Mouse (Mus musculus): ENCODE results near the gene Gm6020. TPM values are rescaled to one million over a fixed set of nuclear protein-coding genes. Genes with fewer than 3 reads are reported as not detected.
A peak's percentile ranks its signal among the peaks of the same experiment; 100 is the strongest.
"Not testable (repeated sequence)": the region's sequence is repeated elsewhere in the genome, so short reads cannot be mapped to it uniquely, and the experiment has no call there.

Gm6020 gene
- not detected in 2 replicates for polyA plus RNA-seq (2015; fragmentation: Nextera tagmentation; extraction: Ambion mirVana)

GRCm38 (mm10) chr19:61183590-61183989, at the start of gene Gm6020:
TSS of gene Gm6020 (plus strand) at chr19:61183890.
- 86% methylated on average over 2 of the region's 2 CpGs for WGBS

DNA sequence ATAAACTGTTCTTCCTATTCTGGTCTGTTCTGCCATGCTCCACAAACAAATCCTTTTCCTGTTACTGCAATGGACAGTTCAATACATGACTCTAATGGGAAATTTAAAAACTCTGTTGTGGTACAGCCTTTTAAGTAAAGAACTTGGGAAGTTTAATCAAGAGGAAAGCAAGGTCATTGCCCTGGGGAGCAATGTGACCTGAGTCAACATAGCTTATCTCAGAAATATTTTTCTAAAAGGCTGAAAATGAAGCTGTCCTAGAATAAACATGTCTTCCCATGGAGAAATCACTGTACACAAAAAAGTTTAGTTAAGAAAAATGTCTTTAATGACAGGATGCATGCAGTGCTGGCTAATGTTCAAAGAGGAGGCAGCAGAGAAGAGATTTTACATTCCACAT, 45.0 kb upstream of the Gm6020 start:
- Histone ChIP-seq H3K27ac (no peak overlapping the region), H3K4me3 (no peak overlapping the region), H3K4me2 (no peak overlapping the region), H3K9me3 (no peaks in the 10 kb centered on the region), H3K27me3 (no peaks in the 10 kb centered on the region), H3K36me3 (0 out of 2 replicates have a peak, but pooled peaks cover 3% of the 10 kb centered on the region), H3K4me1 (peaks cover 6% of the 10 kb centered on the region), H3K9ac (no peak overlapping the region)
- ATAC-seq (ENCODE audit: insufficient number of reproducible peaks, low FRiP score, low TSS enrichment, low read depth), result no peak

More at GRCm38 (mm10) chr19:61183590-61183989, at the start of gene Gm6020:
- H3K9ac ChIP-seq; H3K4me2 ChIP-seq; H3K27ac ChIP-seq; H3K36me3 ChIP-seq; H3K27me3 ChIP-seq; ATAC-seq (ENCODE audit: insufficient number of reproducible peaks, low FRiP score, low TSS enrichment, low read depth); H3K9me3 ChIP-seq; H3K4me3 ChIP-seq; H3K4me1 ChIP-seq: not testable (repeated sequence)

DNA sequence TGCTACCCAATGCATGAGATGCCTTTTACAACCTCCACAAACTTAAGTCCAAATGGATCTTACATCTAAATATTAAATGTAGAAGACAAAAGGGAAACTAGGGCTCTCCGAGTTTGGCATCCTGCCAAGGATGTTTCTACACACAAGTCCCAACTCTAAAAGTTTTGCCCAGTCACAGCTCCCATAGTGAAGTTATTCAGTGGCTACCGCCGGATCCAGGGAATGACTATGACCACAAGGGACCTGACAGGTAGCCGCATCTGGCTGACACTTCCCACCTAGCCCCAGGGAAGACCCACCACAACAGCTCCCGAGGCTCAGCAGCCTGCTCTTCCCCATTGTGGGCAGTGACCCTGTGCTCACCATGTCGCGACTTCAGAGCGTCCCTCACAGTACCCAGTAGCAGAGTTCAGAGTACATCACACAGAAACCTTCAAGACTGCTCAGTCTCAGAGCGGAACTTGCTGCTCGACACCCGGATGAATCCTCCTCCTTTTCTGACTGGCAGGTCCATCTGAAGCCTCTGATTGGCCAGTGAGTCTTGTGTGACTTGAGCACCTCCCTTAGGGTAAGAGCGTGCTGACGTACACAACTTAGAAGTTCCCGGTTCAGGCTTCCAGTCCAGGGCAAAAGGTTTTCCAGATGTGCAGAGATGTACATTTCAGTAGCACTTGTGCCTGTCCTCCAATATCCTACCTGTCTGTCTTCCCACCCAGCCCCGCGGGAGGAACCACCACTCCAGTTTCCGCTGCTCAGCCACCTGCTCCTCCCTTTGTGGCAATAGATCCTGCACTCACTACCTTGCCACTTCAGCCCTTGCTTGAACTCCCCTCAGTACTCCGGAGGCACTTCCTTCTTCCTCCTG, 43.1 kb upstream of the Gm6020 start, which contains the start of gene Zfp950:
TSS of gene Zfp950 (minus strand) at position 499 of the 865 bp plus-strand sequence.
- peak; percentile 95 for ATAC-seq (ENCODE audit: insufficient number of reproducible peaks, low FRiP score, low TSS enrichment, low read depth)
- H3K9ac ChIP-seq, result peak within 1 kb of the TSS; percentile 64
- peak within 1 kb of the TSS; percentile 64 for H3K4me3 ChIP-seq
- no peaks in the 10 kb centered on the region for H3K36me3 ChIP-seq
- H3K4me1 ChIP-seq, result peaks cover 6% of the 10 kb centered on the region
- H3K4me2 ChIP-seq, result peak within 1 kb of the TSS; percentile 72
- H3K9me3 ChIP-seq, result no peaks in the 10 kb centered on the region
- under 1% methylated on average over 18 of the region's 18 CpGs for whole genome bisulfite sequencing
- peak within 1 kb of the TSS; percentile 58 for H3K27ac ChIP-seq
- no peaks in the 10 kb centered on the region for H3K27me3 ChIP-seq

DNA sequence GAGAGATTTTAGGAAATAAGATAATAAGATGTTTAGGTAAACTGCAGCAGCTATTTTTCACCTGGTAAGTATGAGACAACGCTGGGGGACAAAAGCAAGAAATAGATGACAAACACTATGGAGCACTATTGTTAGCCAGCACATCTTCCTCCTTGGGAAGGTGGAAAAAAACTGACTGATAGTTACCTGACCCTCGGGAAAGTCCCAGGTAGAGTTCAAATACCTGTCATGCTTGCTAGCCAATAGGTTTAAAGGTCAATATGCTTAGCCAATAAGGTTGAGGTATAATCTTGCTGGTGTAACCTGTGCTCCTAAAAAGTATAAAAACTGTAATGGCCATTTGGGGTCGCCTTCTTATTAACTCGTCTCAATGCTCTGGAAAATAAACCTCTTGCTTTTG, 42.4 kb upstream of the Gm6020 start:
- no peaks in the 10 kb centered on the region for H3K36me3 ChIP-seq
- peak overlapping the region; percentile 72 for H3K4me2 ChIP-seq
- H3K4me1 ChIP-seq, result peaks cover 6% of the 10 kb centered on the region
- peak overlapping the region; percentile 64 for H3K4me3 ChIP-seq
- 20% methylated on average over 4 of the region's 4 CpGs for WGBS
- H3K27ac ChIP-seq, result no peak overlapping the region
- H3K27me3 ChIP-seq, result no peaks in the 10 kb centered on the region
- ATAC-seq (ENCODE audit: insufficient number of reproducible peaks, low FRiP score, low TSS enrichment, low read depth), result no peak
- H3K9ac ChIP-seq, result peak overlapping the region; percentile 44; the same call in 1 of the 2 replicates
- no peaks in the 10 kb centered on the region for H3K9me3 ChIP-seq

DNA sequence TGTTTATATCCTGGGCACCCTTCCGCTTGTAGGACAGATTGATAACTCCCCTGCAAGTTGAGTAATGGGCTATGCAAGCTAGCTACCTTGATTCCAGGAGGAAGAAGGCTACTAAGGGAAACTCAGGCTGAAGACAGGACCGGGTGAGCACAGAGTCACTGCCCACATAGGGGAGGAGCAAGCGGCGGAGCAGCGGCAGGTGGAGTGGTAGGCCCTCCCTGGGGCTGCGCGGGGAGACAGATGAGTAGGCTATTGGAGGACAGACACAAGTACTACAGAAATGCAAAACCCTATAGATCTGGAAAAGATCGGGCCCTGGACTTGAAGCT, 32.4 kb upstream of the Gm6020 start:
- Histone ChIP-seq H3K9ac (no peak overlapping the region), H3K27ac (no peak overlapping the region), H3K4me1 (peaks cover 2% of the 10 kb centered on the region; the same call in 1 of the 2 replicates), H3K36me3 (no peaks in the 10 kb centered on the region), H3K27me3 (peaks cover 7% of the 10 kb centered on the region), H3K4me2 (peak overlapping the region; percentile 58), H3K4me3 (peak overlapping the region; percentile 36), H3K9me3 (no peaks in the 10 kb centered on the region)
- 0 out of 2 replicates have a peak, but pooled peaks have one; percentile 24 for ATAC-seq (ENCODE audit: insufficient number of reproducible peaks, low FRiP score, low TSS enrichment, low read depth)
- WGBS, result 8% methylated on average over 8 of the region's 8 CpGs

DNA sequence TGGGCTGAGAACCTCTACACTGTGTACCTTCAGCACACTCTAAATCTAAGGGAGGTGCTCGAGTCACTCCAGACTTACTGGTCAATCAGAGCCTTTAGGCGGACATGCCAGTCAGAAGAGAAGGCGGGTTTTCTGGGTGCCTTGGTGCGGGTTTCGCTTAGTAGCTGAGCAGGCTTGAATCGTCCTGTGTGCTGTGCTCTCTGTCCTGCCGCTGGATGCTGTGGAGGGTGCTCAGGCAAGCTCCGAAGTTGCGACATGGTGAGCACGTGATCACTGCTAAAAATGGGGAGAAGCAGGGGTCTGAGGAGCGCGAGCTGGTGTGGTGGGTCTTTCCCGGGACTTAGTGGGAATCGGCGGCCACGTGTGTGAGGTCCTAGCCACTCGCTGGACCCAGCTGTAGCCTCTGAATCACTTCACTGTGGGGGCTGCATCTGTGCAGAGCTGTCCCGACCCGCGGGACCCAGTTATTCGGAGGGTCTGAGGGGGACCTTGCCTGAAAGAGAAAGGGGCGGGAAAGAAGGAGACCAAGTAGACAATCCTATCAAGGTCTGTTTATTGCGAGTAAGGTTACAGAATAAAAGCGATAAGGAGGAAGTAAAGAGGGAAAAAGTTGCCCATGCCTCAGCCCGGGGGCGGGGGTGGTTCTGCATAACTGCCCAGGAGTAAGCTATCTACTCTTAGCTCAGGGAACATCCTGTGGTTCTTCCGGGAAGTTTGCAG, 31.8 kb upstream of the Gm6020 start:
- Histone ChIP-seq H3K27me3 (peaks cover 7% of the 10 kb centered on the region), H3K9ac (0 out of 2 replicates have a peak overlapping the region, but pooled peaks have one; percentile 20), H3K27ac (no peak overlapping the region), H3K9me3 (no peaks in the 10 kb centered on the region), H3K4me3 (peak overlapping the region; percentile 36), H3K36me3 (no peaks in the 10 kb centered on the region), H3K4me2 (peak overlapping the region; percentile 58), H3K4me1 (peaks cover 2% of the 10 kb centered on the region; the same call in 1 of the 2 replicates)
- peak; percentile 24; the same call in 1 of the 2 replicates for ATAC-seq (ENCODE audit: insufficient number of reproducible peaks, low FRiP score, low TSS enrichment, low read depth)
- 6% methylated on average over 27 of the region's 27 CpGs for WGBS

DNA sequence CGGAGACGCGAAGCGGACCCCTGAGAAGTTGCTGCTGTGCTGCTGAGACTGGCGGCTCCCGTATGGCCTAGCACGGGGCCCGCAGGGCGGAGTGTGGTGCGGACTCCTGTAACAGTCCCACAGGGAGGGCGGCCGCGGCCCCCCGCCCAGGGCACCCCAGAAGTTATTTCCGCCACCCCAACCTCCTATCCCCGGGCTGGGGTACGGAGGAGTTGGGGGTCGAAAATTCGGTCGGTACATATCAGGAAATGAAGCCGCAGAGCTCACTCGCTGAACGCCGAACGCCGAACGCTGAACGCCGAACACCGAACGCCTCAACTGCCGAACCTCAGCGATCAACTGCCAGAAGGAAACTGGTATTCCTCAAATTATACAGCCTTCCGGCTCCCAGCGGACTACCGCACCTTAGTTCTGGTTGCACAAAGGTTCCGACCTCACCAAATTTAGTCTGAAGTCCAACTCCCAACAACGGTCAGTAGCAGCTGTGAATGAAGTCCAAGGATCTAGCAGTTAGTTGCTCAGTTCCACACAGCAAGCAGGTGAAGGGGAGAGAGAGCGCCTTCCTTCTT, 7.8 kb upstream of the Gm6020 start, which contains the start of gene Gm7102:
TSS of gene Gm7102 (minus strand) at position 554 of the 569 bp plus-strand sequence.
- Histone ChIP-seq H3K9me3 (no peaks in the 10 kb centered on the region), H3K27me3 (no peaks in the 10 kb centered on the region), H3K27ac (no peak within 1 kb of the TSS), H3K4me1 (0 out of 2 replicates have a peak, but pooled peaks cover 2% of the 10 kb centered on the region), H3K9ac (no peak within 1 kb of the TSS), H3K4me2 (peak within 1 kb of the TSS; percentile 47), H3K4me3 (peak within 1 kb of the TSS; percentile 32), H3K36me3 (no peaks in the 10 kb centered on the region)
- 28% methylated on average over 39 of the region's 39 CpGs for WGBS
- ATAC-seq (ENCODE audit: insufficient number of reproducible peaks, low FRiP score, low TSS enrichment, low read depth), result no peak

GRCm38 (mm10) chr19:61199316-61199715, 15.6 kb downstream of the Gm6020 start:
- Histone ChIP-seq H3K36me3 (no peaks in the 10 kb centered on the region), H3K9me3 (no peaks in the 10 kb centered on the region), H3K27ac (no peak overlapping the region), H3K4me3 (no peak overlapping the region), H3K27me3 (no peaks in the 10 kb centered on the region), H3K4me1 (no peaks in the 10 kb centered on the region), H3K4me2 (no peak overlapping the region), H3K9ac (no peak overlapping the region)
- WGBS, result 12% methylated on average over 13 of the region's 13 CpGs
- no peak for ATAC-seq (ENCODE audit: insufficient number of reproducible peaks, low FRiP score, low TSS enrichment, low read depth)

- 15% methylated on average over 10 of the region's 10 CpGs for WGBS
- no peaks in the 10 kb centered on the region for H3K9me3 ChIP-seq
- no peak overlapping the region for H3K4me3 ChIP-seq
- no peak overlapping the region for H3K9ac ChIP-seq
- no peak overlapping the region for H3K4me2 ChIP-seq
- H3K36me3 ChIP-seq, result no peaks in the 10 kb centered on the region
- ATAC-seq (ENCODE audit: insufficient number of reproducible peaks, low FRiP score, low TSS enrichment, low read depth), result no peak
- H3K4me1 ChIP-seq, result no peaks in the 10 kb centered on the region
- H3K27ac ChIP-seq, result no peak overlapping the region
- no peaks in the 10 kb centered on the region for H3K27me3 ChIP-seq
These were observed 16.1 kb downstream of the Gm6020 start for GRCm38 (mm10) chr19:61199836-61200235.

DNA sequence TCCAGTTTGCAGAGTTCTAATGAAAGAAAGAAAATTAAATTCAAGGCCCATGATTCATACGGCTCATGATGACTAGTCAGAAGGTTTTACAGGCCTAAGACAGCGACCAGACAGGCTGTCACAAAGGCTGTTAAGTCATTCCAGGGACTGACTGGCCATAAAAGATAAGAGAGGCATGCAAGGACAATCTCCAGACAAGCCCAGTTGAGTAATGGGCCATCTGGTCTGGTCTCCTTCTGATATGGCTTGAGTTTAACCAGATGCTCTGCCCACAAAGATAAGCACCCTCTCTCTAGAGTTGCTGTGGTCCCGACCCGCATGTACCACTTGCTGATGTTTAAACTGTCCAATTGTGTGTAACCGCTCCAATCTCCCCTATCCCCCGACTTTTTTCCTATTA, 23.8 kb downstream of the Gm6020 start:
- H3K27ac ChIP-seq; H3K27me3 ChIP-seq; H3K9ac ChIP-seq; H3K4me2 ChIP-seq; H3K4me3 ChIP-seq; H3K4me1 ChIP-seq; H3K36me3 ChIP-seq; H3K9me3 ChIP-seq; ATAC-seq (ENCODE audit: insufficient number of reproducible peaks, low FRiP score, low TSS enrichment, low read depth): not testable (repeated sequence)
- 72% methylated on average over 6 of the region's 6 CpGs for WGBS

DNA sequence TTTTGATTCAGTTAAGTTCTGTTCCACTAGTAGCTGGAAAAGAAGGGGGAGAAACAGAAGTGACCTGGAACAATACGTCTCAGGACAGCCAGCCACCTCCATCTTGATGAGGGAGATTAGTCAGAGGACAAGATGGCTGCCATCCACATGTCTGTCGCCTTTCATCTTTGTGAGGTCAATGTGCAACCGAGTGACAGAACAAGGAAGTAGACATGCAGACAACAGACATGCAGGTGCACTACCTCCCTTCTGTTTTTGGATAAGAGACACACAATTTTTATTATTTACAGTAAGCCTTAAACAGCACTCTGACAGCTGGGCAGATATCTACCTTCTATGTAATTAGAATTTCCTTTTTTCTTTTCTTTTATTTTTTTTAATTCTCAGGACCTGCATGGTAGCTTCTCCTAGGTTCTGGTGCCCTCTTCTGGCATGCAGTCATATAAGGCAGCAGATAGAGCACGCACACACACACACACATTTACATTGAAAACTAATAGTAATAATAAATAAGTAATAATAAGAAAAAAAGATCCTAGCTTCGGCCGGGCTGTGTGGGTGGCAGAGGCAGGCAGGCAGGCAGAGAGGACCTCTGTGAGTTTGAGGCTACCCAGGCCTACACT, 40.1 kb downstream of the Gm6020 start:
- no peak for ATAC-seq (ENCODE audit: insufficient number of reproducible peaks, low FRiP score, low TSS enrichment, low read depth)

More for the DNA sequence above, 40.1 kb downstream of the Gm6020 start:
- H3K36me3 ChIP-seq, result no peaks in the 10 kb centered on the region
- H3K4me3 ChIP-seq, result no peak overlapping the region
- no peaks in the 10 kb centered on the region for H3K9me3 ChIP-seq
- H3K27ac ChIP-seq, result no peak overlapping the region
- H3K4me1 ChIP-seq, result peaks cover 21% of the 10 kb centered on the region
- no peak overlapping the region for H3K4me2 ChIP-seq
- 92% methylated on average over 6 of the region's 6 CpGs for WGBS
- no peak overlapping the region for H3K9ac ChIP-seq
- no peaks in the 10 kb centered on the region for H3K27me3 ChIP-seq

All from limb, embryonic 15.5 days (tissue).